Mouse (Mus musculus): ENCODE data around the gene Olfr780. TPM values are rescaled to one million over a fixed set of nuclear protein-coding genes. Genes with fewer than 3 reads are reported as not detected.
"Not testable (repeated sequence)": the region's sequence is repeated elsewhere in the genome, so short reads cannot be mapped to it uniquely, and the experiment has no call there.

The Olfr780 gene
- total RNA-seq (2021): not detected
- polyA plus RNA-seq (2012; rRNA removed): not detected in 2 replicates
- long read RNA-seq: 0 reads

DNA sequence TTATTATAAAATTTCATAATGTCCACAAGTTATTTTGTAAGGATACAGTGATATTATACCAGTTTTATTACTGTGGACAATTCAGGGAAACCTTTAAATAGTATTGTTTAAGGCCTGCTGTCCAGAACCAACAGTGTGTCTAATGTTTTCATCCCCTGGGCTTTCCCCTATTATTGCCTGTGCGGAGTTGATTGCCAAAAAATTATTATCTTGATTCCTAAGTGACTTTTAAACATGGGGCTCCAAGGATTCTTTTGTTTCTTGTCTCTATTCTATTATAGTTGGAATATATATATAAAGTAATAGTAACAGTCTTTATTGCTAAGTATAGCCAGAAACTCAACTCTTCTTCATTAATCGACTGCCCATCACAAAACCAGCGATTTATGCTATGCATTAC, at the start of gene Olfr780:
TSS of gene Olfr780 (plus strand) at position 301 of the 400 bp plus-strand sequence.
- DNase-seq: no peak

DNA sequence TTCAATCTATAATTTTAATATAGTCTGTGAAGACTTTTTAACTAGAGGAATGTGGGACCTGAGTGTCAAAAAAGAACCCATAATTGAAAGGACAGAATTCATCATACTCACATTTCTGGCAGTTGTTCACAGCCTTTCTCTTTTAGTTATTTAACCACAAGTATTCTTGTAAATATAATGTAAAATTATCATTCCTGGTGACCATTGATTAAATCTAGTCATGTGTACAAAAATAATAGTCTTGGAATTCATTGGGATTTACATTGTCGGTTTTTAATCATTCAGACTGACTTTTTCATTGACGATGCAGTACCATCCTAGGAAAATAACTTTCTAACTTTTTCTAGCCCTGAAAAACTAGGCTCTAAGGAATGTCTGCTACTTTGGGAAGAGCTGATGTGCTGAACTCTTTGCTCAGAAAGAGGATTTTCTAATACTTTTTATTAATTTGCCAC, 46.8 kb upstream of the Olfr780 start, which contains the start of gene Olfr777:
TSS of gene Olfr777 (minus strand) at position 405 of the 455 bp plus-strand sequence.
- no peak for DNase-seq

DNA sequence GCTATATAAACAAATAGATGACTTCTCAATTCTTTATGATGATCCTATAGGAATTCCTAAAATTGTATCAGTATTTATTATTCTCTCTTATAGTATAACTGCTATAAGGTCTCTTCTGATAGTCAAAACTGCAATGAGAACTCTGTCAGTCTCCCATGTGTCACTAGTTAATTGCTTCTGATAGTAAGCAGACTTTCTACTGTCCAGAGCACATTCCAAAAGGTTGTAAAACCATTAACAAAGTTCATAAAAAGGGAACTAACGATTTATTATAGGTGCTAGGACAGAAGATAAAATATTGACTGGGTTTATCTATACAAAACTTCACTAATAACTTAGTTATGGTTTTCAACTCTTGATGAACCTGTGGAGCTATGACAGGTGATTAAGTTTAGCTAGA, 4.9 kb upstream of the Olfr780 start:
- DNase-seq: not testable (repeated sequence)

DNA sequence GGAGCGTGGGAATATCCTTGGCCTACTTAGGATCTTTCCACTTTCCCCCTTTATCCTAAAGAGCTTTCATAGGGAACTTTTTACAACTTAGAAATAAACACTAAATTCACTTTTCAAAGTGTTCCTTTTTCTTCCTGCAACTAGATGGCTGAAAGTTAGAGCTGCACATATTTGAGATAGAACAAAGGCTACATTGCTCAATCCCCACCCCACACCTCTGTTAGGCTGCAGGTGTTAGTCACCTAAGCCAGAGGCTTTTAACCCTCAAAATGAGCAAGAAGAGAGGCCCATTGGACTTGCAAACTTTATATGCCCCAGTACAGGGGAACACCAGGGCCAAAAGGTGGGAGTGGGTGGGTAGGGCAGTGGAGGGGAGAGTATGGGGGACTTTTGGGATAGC, 4.4 kb upstream of the Olfr780 start:
- DNase-seq: not testable (repeated sequence)

DNA sequence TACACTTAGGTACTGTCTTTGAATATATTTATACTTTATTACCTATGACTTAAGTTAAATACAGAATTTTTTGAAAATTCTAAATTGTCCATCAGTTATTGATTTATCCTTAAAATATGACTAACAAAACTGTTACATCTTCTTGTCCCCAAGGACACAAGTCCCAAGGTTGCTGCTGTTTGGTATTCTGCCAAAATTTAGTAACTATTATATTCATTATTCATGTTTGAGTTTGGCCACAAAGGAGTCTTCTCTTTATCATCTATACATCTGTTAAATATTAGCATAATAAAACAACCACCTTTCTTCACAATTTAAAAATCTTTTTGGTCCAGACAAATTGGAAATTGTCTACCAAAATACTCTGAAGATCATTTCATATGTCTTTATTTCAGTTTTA, 10.6 kb downstream of the Olfr780 start, which contains the start of gene Olfr781:
TSS of gene Olfr781 (plus strand) at position 301 of the 400 bp plus-strand sequence.
- DNase-seq: no peak

DNA sequence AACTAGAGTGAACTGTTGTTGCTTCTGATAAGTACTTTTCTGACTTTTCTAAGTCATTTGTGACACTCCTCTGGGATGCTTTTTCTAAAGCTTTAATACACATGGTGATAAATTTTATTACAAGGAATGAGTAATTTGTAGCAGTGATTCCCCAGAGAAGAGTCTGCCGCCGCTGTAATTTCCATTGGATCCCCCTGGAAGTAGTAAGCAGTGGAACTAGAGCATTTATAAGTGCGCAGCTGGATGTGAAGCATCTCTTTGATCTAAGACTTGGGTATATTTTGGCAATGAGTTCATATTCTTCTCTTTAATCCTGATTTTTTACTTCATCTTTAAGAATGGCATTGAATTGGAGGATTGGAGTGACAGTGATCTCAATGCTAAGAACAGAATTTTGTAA, 30.6 kb downstream of the Olfr780 start, which contains the start of gene Olfr782:
TSS of gene Olfr782 (plus strand) at position 301 of the 400 bp plus-strand sequence.
- DNase-seq: no peak

DNA sequence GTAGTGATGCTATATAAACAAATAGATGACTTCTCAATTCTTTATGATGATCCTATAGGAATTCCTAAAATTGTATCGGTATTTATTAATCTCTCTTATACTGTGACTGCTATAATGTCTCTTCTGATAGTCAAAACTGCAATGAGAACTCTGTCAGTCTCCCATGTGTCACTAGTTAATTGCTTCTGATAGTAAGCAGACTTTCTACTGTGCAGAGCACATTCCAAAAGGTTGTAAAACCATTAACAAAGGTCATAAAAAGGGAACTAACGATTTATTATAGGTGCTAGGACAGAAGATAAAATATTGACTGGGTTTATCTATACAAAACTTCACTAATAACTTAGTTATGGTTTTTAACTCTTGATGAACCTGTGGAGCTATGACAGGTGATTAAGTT, 34.6 kb downstream of the Olfr780 start:
- DNase-seq: not testable (repeated sequence)

DNA sequence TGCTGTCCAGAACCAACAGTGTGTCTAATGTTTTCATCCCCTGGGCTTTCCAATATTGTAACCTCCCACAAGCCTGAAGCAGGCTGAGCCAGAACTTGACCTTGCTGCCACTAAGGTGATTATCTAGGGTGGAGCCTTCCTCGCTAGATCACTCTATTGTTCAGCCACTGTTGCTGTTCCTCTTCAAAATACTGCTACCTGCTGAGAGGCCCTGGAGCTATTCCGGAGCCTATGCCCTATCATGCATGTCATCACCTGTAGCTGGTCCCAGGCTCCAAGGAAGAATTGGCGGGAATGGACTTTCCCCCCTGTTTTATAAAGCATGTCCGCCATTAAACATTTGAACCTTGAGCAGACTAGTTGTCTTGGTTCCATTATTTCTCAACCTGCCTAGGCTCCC, 38.6 kb downstream of the Olfr780 start:
- not testable (repeated sequence) for DNase-seq

DNA sequence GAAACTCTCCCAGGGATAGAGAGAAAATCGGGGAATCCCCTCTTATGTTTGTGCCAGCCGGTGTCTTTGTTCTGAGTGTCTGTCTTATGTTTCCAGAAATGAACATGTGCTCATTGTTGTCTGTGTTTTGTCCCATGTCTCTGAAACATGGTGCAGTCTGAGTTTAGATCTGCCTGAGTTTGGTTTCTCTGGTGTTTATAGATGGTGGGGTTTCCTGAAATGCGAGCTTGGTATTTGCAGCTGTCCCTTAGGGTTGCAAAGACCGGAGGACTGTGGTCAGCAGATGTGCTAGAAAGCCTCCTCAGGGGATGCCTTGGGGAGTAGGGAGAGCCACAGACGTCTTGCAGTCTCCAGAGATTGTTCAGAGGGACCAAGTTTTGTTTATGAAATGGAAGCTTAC, 39.4 kb downstream of the Olfr780 start:
- no peak for DNase-seq

Other genes with a start within 250 kb of the Olfr780 start
- not detected for gene Olfr766-ps1, start 249.1 kb upstream of the Olfr780 start, total RNA-seq (2021)
- gene Olfr766-ps1, start 249.1 kb upstream of the Olfr780 start, polyA plus RNA-seq (2012; rRNA removed): not detected in 2 replicates
- not detected for gene Olfr767, start 235.2 kb upstream of the Olfr780 start, total RNA-seq (2021)
- not detected in 2 replicates for gene Olfr767, start 235.2 kb upstream of the Olfr780 start, polyA plus RNA-seq (2012; rRNA removed)
- gene Olfr768, start 218.7 kb upstream of the Olfr780 start, total RNA-seq (2021): not detected
- not detected in 2 replicates for gene Olfr768, start 218.7 kb upstream of the Olfr780 start, polyA plus RNA-seq (2012; rRNA removed)
- gene Olfr769, start 200.3 kb upstream of the Olfr780 start, total RNA-seq (2021): not detected
- not detected in 2 replicates for gene Olfr769, start 200.3 kb upstream of the Olfr780 start, polyA plus RNA-seq (2012; rRNA removed)
- gene Olfr770, start 179.1 kb upstream of the Olfr780 start, total RNA-seq (2021): not detected
- gene Olfr770, start 179.1 kb upstream of the Olfr780 start, polyA plus RNA-seq (2012; rRNA removed): not detected in 2 replicates
- not detected for gene Olfr771, start 153.4 kb upstream of the Olfr780 start, total RNA-seq (2021)
- gene Olfr771, start 153.4 kb upstream of the Olfr780 start, polyA plus RNA-seq (2012; rRNA removed): not detected in 2 replicates
- gene Olfr772, start 140.2 kb upstream of the Olfr780 start, total RNA-seq (2021): not detected
- not detected in 2 replicates for gene Olfr772, start 140.2 kb upstream of the Olfr780 start, polyA plus RNA-seq (2012; rRNA removed)
- gene Olfr773, start 130.7 kb upstream of the Olfr780 start, total RNA-seq (2021): not detected
- not detected in 2 replicates for gene Olfr773, start 130.7 kb upstream of the Olfr780 start, polyA plus RNA-seq (2012; rRNA removed)
- not detected for gene Olfr774, start 81.9 kb upstream of the Olfr780 start, total RNA-seq (2021)
- not detected in 2 replicates for gene Olfr774, start 81.9 kb upstream of the Olfr780 start, polyA plus RNA-seq (2012; rRNA removed)
- not detected for gene Olfr775, start 69.7 kb upstream of the Olfr780 start, total RNA-seq (2021)
- gene Olfr775, start 69.7 kb upstream of the Olfr780 start, polyA plus RNA-seq (2012; rRNA removed): not detected in 2 replicates
- not detected for gene Olfr776, start 59.0 kb upstream of the Olfr780 start, total RNA-seq (2021)
- gene Olfr776, start 59.0 kb upstream of the Olfr780 start, polyA plus RNA-seq (2012; rRNA removed): not detected in 2 replicates
- not detected for gene Olfr777, start 46.6 kb upstream of the Olfr780 start, total RNA-seq (2021)
- gene Olfr777, start 46.6 kb upstream of the Olfr780 start, polyA plus RNA-seq (2012; rRNA removed): not detected in 2 replicates
- not detected for gene Olfr781, start 10.7 kb downstream of the Olfr780 start, total RNA-seq (2021)
- gene Olfr781, start 10.7 kb downstream of the Olfr780 start, polyA plus RNA-seq (2012; rRNA removed): not detected in 2 replicates
- gene Olfr782, start 30.7 kb downstream of the Olfr780 start, total RNA-seq (2021): not detected
- not detected in 2 replicates for gene Olfr782, start 30.7 kb downstream of the Olfr780 start, polyA plus RNA-seq (2012; rRNA removed)
- not detected for gene Olfr784, start 66.0 kb downstream of the Olfr780 start, total RNA-seq (2021)
- gene Olfr784, start 66.0 kb downstream of the Olfr780 start, polyA plus RNA-seq (2012; rRNA removed): not detected in 2 replicates
- not detected for gene Olfr785, start 87.3 kb downstream of the Olfr780 start, total RNA-seq (2021)
- gene Olfr785, start 87.3 kb downstream of the Olfr780 start, polyA plus RNA-seq (2012; rRNA removed): not detected in 2 replicates
- not detected for gene Olfr786, start 109.2 kb downstream of the Olfr780 start, total RNA-seq (2021)
- not detected in 2 replicates for gene Olfr786, start 109.2 kb downstream of the Olfr780 start, polyA plus RNA-seq (2012; rRNA removed)
- gene Olfr787, start 143.7 kb downstream of the Olfr780 start, total RNA-seq (2021): not detected
- gene Olfr787, start 143.7 kb downstream of the Olfr780 start, polyA plus RNA-seq (2012; rRNA removed): not detected in 2 replicates
- not detected for gene Olfr788, start 152.9 kb downstream of the Olfr780 start, total RNA-seq (2021)
- gene Olfr788, start 152.9 kb downstream of the Olfr780 start, polyA plus RNA-seq (2012; rRNA removed): not detected in 2 replicates
- gene Olfr789, start 166.6 kb downstream of the Olfr780 start, total RNA-seq (2021): not detected
- not detected in 2 replicates for gene Olfr789, start 166.6 kb downstream of the Olfr780 start, polyA plus RNA-seq (2012; rRNA removed)
- gene Olfr790, start 180.4 kb downstream of the Olfr780 start, total RNA-seq (2021): not detected
- not detected in 2 replicates for gene Olfr790, start 180.4 kb downstream of the Olfr780 start, polyA plus RNA-seq (2012; rRNA removed)
- gene Olfr791, start 203.7 kb downstream of the Olfr780 start, total RNA-seq (2021): not detected
- not detected in 2 replicates for gene Olfr791, start 203.7 kb downstream of the Olfr780 start, polyA plus RNA-seq (2012; rRNA removed)
- gene Olfr792, start 221.0 kb downstream of the Olfr780 start, total RNA-seq (2021): not detected
- not detected in 2 replicates for gene Olfr792, start 221.0 kb downstream of the Olfr780 start, polyA plus RNA-seq (2012; rRNA removed)
- not detected for gene Olfr794, start 249.5 kb downstream of the Olfr780 start, total RNA-seq (2021)
- not detected in 2 replicates for gene Olfr794, start 249.5 kb downstream of the Olfr780 start, polyA plus RNA-seq (2012; rRNA removed)

Data from adrenal gland, adult 2 months (tissue).